Mouse (Mus musculus) kidney, adult 18-20 months (tissue): Measurements from ENCODE around the gene Brsk2.

Source experiments
- DNase-seq: peaks from one replicate; pipeline ENCODE4 v3.0.0; 2021

Brsk2 gene

DNA sequence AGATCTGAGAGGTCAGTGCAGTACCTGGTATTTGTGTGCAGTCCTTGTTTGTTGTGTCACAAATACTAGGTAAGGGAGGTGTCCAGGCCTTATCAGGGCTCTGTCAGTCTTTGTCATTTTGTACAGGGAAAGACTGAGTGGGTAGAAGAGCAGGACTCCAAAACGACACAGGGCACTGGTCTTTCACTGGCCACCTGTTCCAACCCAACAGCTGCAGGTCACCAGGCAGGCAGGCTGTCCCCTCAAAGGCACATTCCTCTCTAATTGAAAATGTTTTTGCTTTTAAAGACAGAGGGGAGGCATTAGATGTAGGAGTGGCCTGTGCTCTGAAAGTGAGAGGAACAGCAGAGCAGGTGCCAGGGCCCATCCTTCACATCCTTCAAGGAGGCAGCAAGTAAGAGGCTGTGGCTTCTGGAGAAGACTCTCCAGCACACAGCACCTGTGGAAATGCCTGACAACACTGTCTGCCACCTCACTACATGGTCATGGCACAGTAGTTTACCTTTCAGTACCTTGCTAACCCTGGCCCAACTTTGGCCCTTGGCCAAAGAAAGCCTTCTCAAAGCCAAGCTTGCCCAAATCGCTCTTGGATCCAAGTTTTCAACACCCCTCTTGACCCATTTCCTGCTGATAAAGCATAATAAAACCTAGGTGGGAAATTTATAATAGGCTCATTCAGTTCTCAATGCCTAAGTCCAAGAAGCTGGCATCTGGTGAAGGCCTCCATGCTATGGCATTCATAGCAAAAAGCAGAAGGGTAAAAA, 85.7 kb downstream of the Brsk2 start:
- peak; percentile 22 for DNase-seq

DNA sequence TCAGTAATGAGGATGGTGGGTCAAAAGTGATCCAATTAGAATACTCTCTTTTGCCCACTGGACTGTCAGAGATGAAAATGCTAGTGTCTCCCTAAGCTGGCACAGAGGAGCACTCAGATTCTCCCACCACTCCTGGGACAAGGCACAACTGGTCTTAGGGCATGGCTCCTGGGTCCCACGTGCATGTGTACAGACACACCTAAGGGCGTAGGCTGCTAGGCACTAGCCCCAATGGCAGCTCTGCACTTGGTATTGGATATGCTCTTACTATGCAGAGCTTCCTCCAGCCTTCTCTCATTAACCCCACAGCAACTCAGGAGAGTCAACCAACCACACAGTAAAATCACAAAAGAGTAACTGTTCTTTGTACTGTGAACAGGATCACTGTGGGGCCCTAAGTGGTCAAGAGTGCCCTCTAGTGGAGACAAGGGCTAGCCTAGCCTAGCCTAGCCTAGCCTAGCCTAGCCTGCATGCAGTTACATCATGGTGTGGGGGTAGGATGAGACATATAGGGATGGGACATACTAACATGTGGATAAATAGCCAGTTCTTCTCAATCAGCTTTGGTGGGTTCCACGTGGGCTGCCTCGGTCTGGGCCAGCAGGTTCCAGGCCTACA, 88.1 kb downstream of the Brsk2 start:
- peak; percentile 68 for DNase-seq

DNA sequence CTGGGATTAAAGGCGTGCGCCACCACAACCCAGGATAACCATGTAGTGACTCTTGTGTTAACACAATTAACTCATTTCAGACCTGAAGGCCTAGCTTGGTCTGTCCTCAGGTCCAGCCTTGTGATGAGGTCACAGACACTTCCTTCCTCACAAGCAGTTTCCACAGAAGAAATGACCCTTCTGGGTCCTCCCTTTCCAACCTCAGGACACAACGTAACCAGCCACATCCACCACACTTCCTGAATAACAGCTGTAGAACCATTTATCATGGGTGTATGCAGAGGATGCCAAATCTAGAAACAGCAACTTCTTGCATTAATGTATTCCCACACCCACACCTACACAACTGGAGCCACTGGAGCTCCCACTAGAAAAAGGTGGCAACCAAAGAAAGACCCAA, 91.2 kb downstream of the Brsk2 start:
- DNase-seq, result no peak

DNA sequence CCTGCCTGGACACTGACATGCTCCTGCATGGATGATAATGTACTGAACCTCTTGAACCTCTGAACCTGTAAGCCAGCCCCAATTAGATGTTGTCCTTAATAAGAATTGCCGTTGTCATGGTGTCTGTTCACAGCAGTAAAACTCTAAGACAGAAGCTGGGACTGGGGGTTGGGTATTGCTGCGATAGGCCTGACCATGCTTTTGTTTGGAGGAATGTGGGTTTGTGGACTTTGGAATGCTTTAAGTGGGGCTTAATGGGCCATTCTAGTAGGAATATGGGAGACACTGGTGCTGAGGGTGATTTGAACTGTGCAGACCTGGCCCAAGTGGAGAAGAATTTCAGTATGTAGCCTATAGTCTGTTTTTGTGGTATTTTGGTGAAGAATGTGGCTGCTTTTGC, 95.8 kb downstream of the Brsk2 start:
- no peak for DNase-seq

DNA sequence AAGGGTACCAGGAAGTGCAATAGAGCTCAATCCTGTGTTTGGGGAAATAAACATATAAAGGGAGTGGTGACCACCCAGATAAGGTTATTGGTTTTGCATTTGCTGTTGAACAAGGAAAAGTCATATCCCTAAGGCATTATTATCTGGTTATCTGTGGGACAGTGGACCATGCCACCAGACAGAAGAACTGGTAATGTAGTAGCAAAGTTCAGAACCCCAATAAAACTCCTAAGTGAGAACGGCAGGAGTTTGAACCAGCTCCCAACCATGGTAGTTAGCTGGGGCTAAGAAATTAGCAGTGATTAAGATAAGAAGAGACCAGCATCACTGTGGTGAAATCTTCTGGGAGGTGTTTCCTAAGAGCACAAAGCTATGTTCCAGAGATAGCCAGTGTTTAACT, 96.4 kb downstream of the Brsk2 start:
- no peak for DNase-seq

DNA sequence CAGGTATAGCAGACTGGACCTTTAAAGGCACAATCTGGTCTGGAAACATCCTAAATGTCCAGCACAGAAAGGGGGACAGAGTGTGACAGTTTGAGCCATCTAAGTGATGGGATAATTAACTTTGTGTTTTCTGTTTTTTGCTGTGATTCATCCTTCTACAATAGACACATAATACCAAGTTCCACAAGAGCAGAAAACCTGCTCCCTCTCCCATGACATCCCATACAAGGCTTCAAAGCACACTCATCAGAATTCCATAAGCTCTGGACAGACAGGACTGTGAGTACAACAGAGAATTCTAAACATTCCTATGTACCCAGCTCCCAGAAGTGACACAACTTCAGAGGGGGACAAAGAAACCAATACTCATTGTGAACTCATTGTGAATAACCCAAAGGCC, 101.0 kb downstream of the Brsk2 start:
- DNase-seq, result no peak
